Mouse (Mus musculus) lung, embryonic 14.5 days (tissue): Measurements from ENCODE around the gene Ift122. TPM values are rescaled to one million over a fixed set of nuclear protein-coding genes. Genes with fewer than 3 reads are reported as not detected.

Experiments used
- ATAC-seq: fragments of 200-750 bp; cut with Nextera tagmentation; 2 replicates; pipeline ENCODE4 v1.8.0; 2017; ENCODE audit warnings: mild to moderate bottlenecking, moderate TSS enrichment, moderate library complexity; ENCODE audit not compliant: insufficient read depth
- DNase-seq: peaks from one replicate; pipeline ENCODE4 v3.0.0-alpha.2; 2015
- H3K27ac ChIP-seq: fragments of 300-500 bp; sonication (generic); 2 replicates; pipeline ENCODE4 v1.5.1; 2014; ENCODE audit warnings: low read depth, mild to moderate bottlenecking, moderate library complexity
- H3K27me3 ChIP-seq: fragments of 300-500 bp; sonication (generic); 2 replicates; pipeline ENCODE4 v1.6.1; 2014; ENCODE audit warnings: low read length, control low read depth; ENCODE audit not compliant: insufficient read depth
- H3K36me3 ChIP-seq: fragments of 300-500 bp; sonication (generic); 2 replicates; pipeline ENCODE4 v1.6.1; 2014; ENCODE audit warnings: control low read depth; ENCODE audit not compliant: insufficient read depth
- H3K4me1 ChIP-seq: fragments of 300-500 bp; sonication (generic); 2 replicates; pipeline ENCODE4 v1.6.1; 2014; ENCODE audit warnings: antibody characterized with exemption, control low read depth; ENCODE audit not compliant: insufficient read depth
- H3K4me2 ChIP-seq: fragments of 300-500 bp; sonication (generic); 2 replicates; pipeline ENCODE4 v1.6.1; 2014; ENCODE audit warnings: mild to moderate bottlenecking
- H3K4me3 ChIP-seq: fragments of 300-500 bp; sonication (generic); 2 replicates; pipeline ENCODE4 v1.5.1; 2014; ENCODE audit warnings: low read depth, low read length
- H3K9ac ChIP-seq: fragments of 300-500 bp; sonication (generic); 2 replicates; pipeline ENCODE4 v1.6.1; 2014
- H3K9me3 ChIP-seq: fragments of 300-500 bp; sonication (generic); 2 replicates; pipeline ENCODE4 v1.6.1; 2016; ENCODE audit warnings: low read depth, low read length, control low read depth
- CTCF ChIP-seq: IDR thresholded peaks from 2 replicates; pipeline ENCODE4 v1.5.1; 2016; ENCODE audit warnings: antibody characterized with exemption, low read depth
- WGBS: fragments of 180-500 bp; shearing (Covaris S2); extraction: QIAGEN DNeasy Blood & Tissue Kit; methylation state at CpG from one replicate; pipeline ENCODE4 v1.1.7; 2014; 5-methylcytosine and 5-hydroxymethylcytosine counted together
- polyA plus RNA-seq: library from polyadenylated mRNA; unstranded; fragments of >200 nt; fragmentation: Nextera tagmentation; extraction: Ambion mirVana; gene quantifications from 2 replicates; pipeline ENCODE4 v1.2.1, GENCODE M21; 2014

The Ift122 gene
- polyA plus RNA-seq, 1 experiment from 2014 or later = 25.6 TPM

DNA sequence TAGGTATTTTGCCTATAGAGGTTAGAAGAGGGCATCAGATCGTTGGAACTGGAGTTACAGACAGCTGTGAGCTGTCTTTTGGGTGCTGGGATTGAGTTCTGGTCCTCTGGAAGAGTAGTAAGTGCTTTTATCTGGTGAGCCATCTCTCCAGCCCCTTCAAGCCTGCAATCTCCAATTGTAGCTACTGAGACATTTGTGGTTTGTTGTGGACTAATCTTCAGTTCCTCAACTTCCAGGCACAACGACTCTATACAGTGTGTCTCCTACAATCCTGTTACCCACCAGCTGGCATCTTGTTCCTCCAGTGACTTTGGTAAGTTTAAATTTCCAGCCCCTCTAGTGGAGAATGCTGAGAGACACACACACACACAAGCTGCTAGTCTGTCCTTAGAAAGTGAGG lies 24.0 kb downstream of the Ift122 start:
- Histone ChIP-seq H3K9me3 (no peaks in the 10 kb centered on the region), H3K9ac (no peak overlapping the region), H3K27ac (no peak overlapping the region), H3K4me2 (no peak overlapping the region), H3K27me3 (no peaks in the 10 kb centered on the region), H3K4me1 (peaks cover 8% of the 10 kb centered on the region), H3K36me3 (peaks cover 12% of the 10 kb centered on the region), H3K4me3 (no peak overlapping the region)
- no peak for DNase-seq
- WGBS = 79% methylated on average over 2 of the region's 2 CpGs
- TF ChIP-seq CTCF = no peak
- no peak for ATAC-seq

DNA sequence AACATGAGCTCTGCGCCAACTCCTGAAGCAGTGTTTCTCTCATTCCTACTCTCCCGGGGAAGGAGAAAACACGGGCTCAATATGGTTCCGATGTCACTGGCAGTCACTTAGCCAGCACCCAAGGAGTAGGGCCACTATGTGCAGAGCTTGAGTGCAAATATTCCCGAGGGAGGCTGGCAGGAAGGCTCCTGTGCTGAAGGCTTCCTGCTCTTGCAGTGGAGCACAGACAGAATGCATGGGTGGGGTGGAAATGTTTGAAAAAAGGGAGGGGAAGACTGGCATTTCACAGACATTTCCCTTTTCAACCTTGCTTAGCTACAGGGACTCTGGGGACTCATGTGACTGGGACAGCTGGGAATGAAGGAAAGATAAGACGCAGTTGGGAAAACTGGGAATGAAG lies 25.4 kb downstream of the Ift122 start:
- H3K9ac ChIP-seq = no peak overlapping the region
- H3K27ac ChIP-seq = peak overlapping the region; percentile 27; the same call in 1 of the 2 replicates
- peaks cover 8% of the 10 kb centered on the region for H3K4me1 ChIP-seq
- DNase-seq = no peak
- ATAC-seq = no peak
- no peaks in the 10 kb centered on the region for H3K27me3 ChIP-seq
- H3K4me2 ChIP-seq = no peak overlapping the region
- peaks cover 18% of the 10 kb centered on the region for H3K36me3 ChIP-seq
- H3K9me3 ChIP-seq = no peaks in the 10 kb centered on the region
- no peak overlapping the region for H3K4me3 ChIP-seq
- 44% methylated on average over 6 of the region's 6 CpGs for WGBS
- no peak for TF ChIP-seq CTCF

DNA sequence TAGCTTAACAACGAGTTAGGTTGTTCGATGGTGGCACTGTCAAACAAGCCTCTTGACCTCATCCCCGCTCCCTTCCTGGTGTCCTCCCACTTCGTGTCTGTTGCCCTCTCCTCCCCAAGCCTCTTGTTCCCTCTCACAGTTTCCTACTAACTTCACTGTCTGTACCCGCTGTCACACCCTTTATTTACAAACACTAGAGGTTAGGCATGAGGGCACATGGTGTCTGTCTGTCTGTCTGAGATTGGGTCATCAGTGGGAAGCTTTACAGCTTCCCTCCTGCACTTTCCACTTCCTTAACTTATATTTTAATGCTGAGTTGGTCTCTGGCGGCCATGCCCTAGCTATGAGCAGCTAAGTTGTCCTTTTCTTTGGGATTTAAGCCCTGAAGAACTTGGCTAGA lies 26.5 kb downstream of the Ift122 start:
- DNase-seq (no peak), ATAC-seq (no peak)
- no peak for TF ChIP-seq CTCF
- Histone ChIP-seq H3K27ac (no peak overlapping the region), H3K4me1 (peaks cover 8% of the 10 kb centered on the region), H3K9me3 (no peaks in the 10 kb centered on the region), H3K27me3 (no peaks in the 10 kb centered on the region), H3K9ac (no peak overlapping the region), H3K4me3 (no peak overlapping the region), H3K36me3 (peaks cover 18% of the 10 kb centered on the region), H3K4me2 (no peak overlapping the region)
- WGBS = 60% methylated on average over 6 of the region's 6 CpGs

GRCm38 (mm10) chr6:115880751-115881150 lies 27.5 kb downstream of the Ift122 start:
- DNase-seq (peak; percentile 46), ATAC-seq (peak; percentile 30)
- H3K27ac ChIP-seq = peak overlapping the region; percentile 67; the same call in 1 of the 2 replicates
- H3K9ac ChIP-seq = no peak overlapping the region
- peaks cover 14% of the 10 kb centered on the region for H3K36me3 ChIP-seq
- WGBS = 59% methylated on average over 8 of the region's 8 CpGs
- TF ChIP-seq CTCF = no peak
- peaks cover 8% of the 10 kb centered on the region for H3K4me1 ChIP-seq
- H3K4me3 ChIP-seq = no peak overlapping the region
- no peak overlapping the region for H3K4me2 ChIP-seq
- no peaks in the 10 kb centered on the region for H3K9me3 ChIP-seq
- H3K27me3 ChIP-seq = no peaks in the 10 kb centered on the region

DNA sequence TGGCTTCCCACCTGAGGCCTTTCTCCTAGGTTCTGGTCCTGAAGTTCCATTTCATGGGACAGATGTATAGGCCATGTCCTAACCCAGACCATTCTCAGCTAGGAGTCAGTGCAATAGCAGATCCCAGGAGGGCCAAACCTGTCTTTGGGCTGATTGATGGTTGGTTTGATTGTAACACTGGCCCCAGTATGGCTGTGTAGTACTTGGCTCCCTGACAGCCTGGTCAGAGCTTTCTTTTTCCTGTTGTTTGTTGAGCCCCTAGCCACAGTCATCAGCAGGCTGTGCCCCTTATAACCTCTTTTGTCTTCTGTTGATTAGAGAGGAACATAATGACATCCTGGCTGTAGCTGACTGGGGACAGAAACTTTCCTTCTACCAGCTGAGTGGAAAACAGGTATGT lies 30.7 kb downstream of the Ift122 start:
- ATAC-seq = peak; percentile 33; the same call in 1 of the 2 replicates
- Histone ChIP-seq H3K27ac (no peak overlapping the region), H3K4me1 (peaks cover 4% of the 10 kb centered on the region), H3K4me3 (no peak overlapping the region), H3K27me3 (no peaks in the 10 kb centered on the region), H3K4me2 (no peak overlapping the region), H3K36me3 (peaks cover 32% of the 10 kb centered on the region), H3K9ac (no peak overlapping the region), H3K9me3 (no peaks in the 10 kb centered on the region)
- peak; percentile 42 for DNase-seq
- no peak for TF ChIP-seq CTCF

GRCm38 (mm10) chr6:115886894-115887293 lies 33.6 kb downstream of the Ift122 start:
- Histone ChIP-seq H3K4me2 (no peak overlapping the region), H3K9me3 (no peaks in the 10 kb centered on the region), H3K4me1 (peaks cover 13% of the 10 kb centered on the region), H3K27ac (no peak overlapping the region), H3K36me3 (peaks cover 35% of the 10 kb centered on the region), H3K27me3 (no peaks in the 10 kb centered on the region), H3K9ac (no peak overlapping the region), H3K4me3 (no peak overlapping the region)
- ATAC-seq (no peak), DNase-seq (no peak)
- 48% methylated on average over 4 of the region's 4 CpGs for WGBS
- no peak for TF ChIP-seq CTCF

GRCm38 (mm10) chr6:115888296-115888695 lies 35.0 kb downstream of the Ift122 start:
- Histone ChIP-seq H3K27me3 (no peaks in the 10 kb centered on the region), H3K4me1 (peaks cover 15% of the 10 kb centered on the region), H3K36me3 (peaks cover 33% of the 10 kb centered on the region), H3K9me3 (no peaks in the 10 kb centered on the region), H3K9ac (no peak overlapping the region), H3K4me3 (no peak overlapping the region), H3K4me2 (no peak overlapping the region), H3K27ac (no peak overlapping the region)
- peak; percentile 68 for TF ChIP-seq CTCF
- ATAC-seq = no peak
- DNase-seq = peak; percentile 65
- WGBS = 96% methylated on average over 3 of the region's 3 CpGs

DNA sequence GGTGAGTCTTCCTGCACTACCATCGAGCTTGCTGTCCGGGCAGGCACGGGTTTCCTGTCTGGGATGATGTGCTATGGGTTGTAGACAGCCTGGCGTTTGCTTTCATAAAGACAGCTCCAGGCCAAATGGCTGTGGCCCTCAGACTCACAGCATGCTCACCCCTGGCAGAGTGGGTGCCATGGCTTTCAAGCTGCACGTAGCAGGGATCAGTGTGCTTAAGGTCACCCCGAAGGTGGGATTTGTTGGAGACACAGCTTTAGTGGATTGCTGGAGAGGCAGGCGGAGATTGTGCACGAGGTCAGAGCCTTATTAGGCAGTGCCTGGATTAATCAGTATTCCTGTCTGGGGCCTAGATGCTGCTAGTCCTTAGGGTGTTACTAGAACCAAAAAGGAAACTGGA lies 37.3 kb downstream of the Ift122 start:
- no peak overlapping the region for H3K4me2 ChIP-seq
- H3K36me3 ChIP-seq = peaks cover 26% of the 10 kb centered on the region
- no peak for DNase-seq
- H3K9me3 ChIP-seq = no peaks in the 10 kb centered on the region
- ATAC-seq = no peak
- no peak overlapping the region for H3K4me3 ChIP-seq
- TF ChIP-seq CTCF = no peak
- no peak overlapping the region for H3K9ac ChIP-seq
- H3K4me1 ChIP-seq = peaks cover 15% of the 10 kb centered on the region
- H3K27me3 ChIP-seq = no peaks in the 10 kb centered on the region
- 49% methylated on average over 8 of the region's 8 CpGs for WGBS
- peak overlapping the region; percentile 85 for H3K27ac ChIP-seq
